Mouse (Mus musculus) kidney, adult 2 months (tissue): ENCODE results near the gene Afdn. TPM values are rescaled to one million over a fixed set of nuclear protein-coding genes. Genes with fewer than 3 reads are reported as not detected.

Experiments
- DNase-seq: peaks from one replicate; pipeline ENCODE4 v3.0.0; 2021
- H3K27ac ChIP-seq: fragments of 200-500 bp; 2 replicates; pipeline ENCODE4 v1.5.1; 2012; ENCODE audit warnings: low read depth, low read length, control low read depth, inconsistent platforms; ENCODE audit not compliant: insufficient read depth
- H3K27me3 ChIP-seq: fragments of 200-500 bp; replicated peaks from 2 replicates; pipeline ENCODE4 v1.6.1; 2012; ENCODE audit warnings: mild to moderate bottlenecking, moderate library complexity, low read length, inconsistent platforms; ENCODE audit not compliant: control insufficient read depth, insufficient read depth
- H3K36me3 ChIP-seq: fragments of 200-500 bp; 2 replicates; pipeline ENCODE4 v1.6.1; 2012; ENCODE audit warnings: mild to moderate bottlenecking, moderate library complexity, low read length, inconsistent platforms; ENCODE audit not compliant: control insufficient read depth, insufficient read depth
- H3K4me1 ChIP-seq: fragments of 200-500 bp; 2 replicates; pipeline ENCODE4 v1.6.1; 2011; ENCODE audit warnings: low read length; ENCODE audit not compliant: control insufficient read depth, insufficient read depth
- H3K4me3 ChIP-seq: fragments of 200-500 bp; 2 replicates; pipeline ENCODE4 v1.5.1; 2011; ENCODE audit warnings: mild to moderate bottlenecking, low read depth, low read length, control low read depth; ENCODE audit not compliant: insufficient read depth
- CTCF ChIP-seq: fragments of 200-500 bp; conservative IDR thresholded peaks from 2 replicates; pipeline ENCODE4 v1.5.1; 2011; ENCODE audit warnings: low read depth, mild to moderate bottlenecking, control low read depth, low read length, moderate library complexity, mixed read lengths; ENCODE audit not compliant: insufficient read depth, insufficient read length
- POLR2A ChIP-seq: fragments of 200-500 bp; IDR thresholded peaks from one replicate; pipeline ENCODE4 v1.6.1; 2011; ENCODE audit warnings: low read depth, low read length, control low read depth
- WGBS: fragments of 180-500 bp; shearing (Covaris S2); methylation state at CpG from one replicate; pipeline ENCODE4 v1.1.7; 2018; 5-methylcytosine and 5-hydroxymethylcytosine counted together
- polyA plus RNA-seq: library from polyadenylated mRNA; depleted of rRNA; stranded (reverse); fragments of >200 nt; gene quantifications from 2 replicates; pipeline ENCODE4 v1.2.3, GENCODE M21; 2012

Afdn gene
- polyA plus RNA-seq, 1 experiment: 35.1 TPM

- Histone ChIP-seq H3K4me3 (no peak overlapping the region), H3K27ac (peak overlapping the region; percentile 83), H3K4me1 (peaks cover 28% of the 10 kb centered on the region), H3K27me3 (no peaks in the 10 kb centered on the region), H3K36me3 (no peaks in the 10 kb centered on the region)
- TF ChIP-seq CTCF (no peak), POLR2A (no peak)
- peak; percentile 68 for DNase-seq
- WGBS: 67% methylated on average over 5 of the region's 5 CpGs
Observed at GRCm38 (mm10) chr17:13743709-13744079, 16.6 kb upstream of the Afdn start.

- H3K4me1 ChIP-seq: peaks cover 28% of the 10 kb centered on the region
Observed at GRCm38 (mm10) chr17:13744219-13744618, 16.1 kb upstream of the Afdn start.

GRCm38 (mm10) chr17:13744824-13745223 lies 15.5 kb upstream of the Afdn start:
- no peak overlapping the region for H3K4me3 ChIP-seq
- H3K4me1 ChIP-seq: peaks cover 28% of the 10 kb centered on the region
- 16% methylated on average over 4 of the region's 4 CpGs for WGBS
- H3K27me3 ChIP-seq: no peaks in the 10 kb centered on the region
- no peaks in the 10 kb centered on the region for H3K36me3 ChIP-seq
- DNase-seq: peak; percentile 96
- H3K27ac ChIP-seq: peak overlapping the region; percentile 83
- no peak for TF ChIP-seq CTCF
- TF ChIP-seq POLR2A: no peak

More at GRCm38 (mm10) chr17:13744219-13744618, 16.1 kb upstream of the Afdn start:
- TF ChIP-seq POLR2A (no peak), CTCF (no peak)
- Histone ChIP-seq H3K27me3 (no peaks in the 10 kb centered on the region), H3K36me3 (no peaks in the 10 kb centered on the region), H3K4me3 (no peak overlapping the region), H3K27ac (peak overlapping the region; percentile 83)
- DNase-seq: peak; percentile 52
- 32% methylated on average over 6 of the region's 6 CpGs for WGBS

GRCm38 (mm10) chr17:13745373-13745772 lies 15.0 kb upstream of the Afdn start:
- no peak for TF ChIP-seq POLR2A
- Histone ChIP-seq H3K36me3 (no peaks in the 10 kb centered on the region), H3K4me1 (peaks cover 28% of the 10 kb centered on the region), H3K4me3 (no peak overlapping the region), H3K27ac (peak overlapping the region; percentile 76), H3K27me3 (no peaks in the 10 kb centered on the region)
- no peak for DNase-seq
- WGBS: 47% methylated on average over 2 of the region's 2 CpGs

GRCm38 (mm10) chr17:13746330-13746729 lies 14.0 kb upstream of the Afdn start:
- no peak for TF ChIP-seq POLR2A
- TF ChIP-seq CTCF: no peak
- no peak overlapping the region for H3K27ac ChIP-seq
- H3K4me1 ChIP-seq: peaks cover 28% of the 10 kb centered on the region
- DNase-seq: peak; percentile 38
- WGBS: 50% methylated on average over 6 of the region's 6 CpGs
- no peak overlapping the region for H3K4me3 ChIP-seq
- H3K36me3 ChIP-seq: no peaks in the 10 kb centered on the region
- H3K27me3 ChIP-seq: no peaks in the 10 kb centered on the region

- DNase-seq: no peak
- 91% methylated on average over 9 of the region's 9 CpGs for WGBS
- Histone ChIP-seq H3K4me1 (peaks cover 28% of the 10 kb centered on the region), H3K27me3 (no peaks in the 10 kb centered on the region), H3K4me3 (no peak overlapping the region), H3K27ac (no peak overlapping the region), H3K36me3 (no peaks in the 10 kb centered on the region)
- TF ChIP-seq CTCF: no peak
- no peak for TF ChIP-seq POLR2A
Observed at GRCm38 (mm10) chr17:13747681-13748080, 12.7 kb upstream of the Afdn start.

GRCm38 (mm10) chr17:13749027-13749426 lies 11.3 kb upstream of the Afdn start:
- H3K36me3 ChIP-seq: no peaks in the 10 kb centered on the region
- H3K27me3 ChIP-seq: no peaks in the 10 kb centered on the region
- DNase-seq: no peak
- no peak for TF ChIP-seq POLR2A
- no peak for TF ChIP-seq CTCF
- peaks cover 20% of the 10 kb centered on the region for H3K4me1 ChIP-seq
- 96% methylated on average over 4 of the region's 4 CpGs for WGBS
- H3K4me3 ChIP-seq: no peak overlapping the region
- H3K27ac ChIP-seq: no peak overlapping the region

GRCm38 (mm10) chr17:13753918-13754317 lies 6.4 kb upstream of the Afdn start:
- TF ChIP-seq POLR2A (no peak), CTCF (no peak)
- no peak overlapping the region for H3K4me3 ChIP-seq
- peaks cover 20% of the 10 kb centered on the region for H3K4me1 ChIP-seq
- no peaks in the 10 kb centered on the region for H3K36me3 ChIP-seq
- peak; percentile 44 for DNase-seq
- WGBS: 45% methylated on average over 4 of the region's 4 CpGs
- H3K27ac ChIP-seq: peak overlapping the region; percentile 55
- H3K27me3 ChIP-seq: no peaks in the 10 kb centered on the region
